Mouse (Mus musculus) ovary, postnatal 14 days (tissue): ENCODE measurements around the gene Zfc3h1.

Experiments
- DNase-seq: peaks from one replicate; pipeline ENCODE4 v3.0.0; 2022; ENCODE audit warnings: low spot score

Zfc3h1 gene

GRCm38 (mm10) chr10:115478441-115479141, 93.8 kb downstream of the Zfc3h1 start:
- no peak for DNase-seq
